Comparison of ENCODE assay signal across 12 mouse cellular contexts in the genomic region with DNA sequence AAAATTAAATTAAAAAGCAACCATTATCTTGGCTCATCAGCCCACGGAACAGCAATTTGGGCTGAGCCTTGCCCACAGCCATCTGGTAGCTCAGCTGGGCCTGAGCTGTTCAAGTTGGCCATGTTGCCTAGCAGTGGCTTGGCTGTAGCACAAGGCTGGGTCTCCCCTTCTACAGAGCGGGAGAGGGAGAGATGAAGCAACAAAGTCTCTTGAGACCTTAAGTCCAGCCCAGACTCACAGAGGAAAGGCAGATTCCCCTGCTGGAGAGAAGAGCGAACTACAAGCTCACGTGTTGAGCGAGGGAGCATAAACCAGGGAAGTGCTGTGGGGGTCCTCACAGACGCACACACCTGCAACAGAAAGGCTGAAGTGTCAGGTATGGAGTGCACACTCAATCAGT.
A peak's percentile ranks its signal among the peaks of the same experiment; 100 is the strongest.
DNase-seq lines count a peak whose midpoint lies in the region; ATAC-seq and TF ChIP-seq lines count a peak whose summit lies in the region.
"Had no signal": no experiment of that assay in that cellular context is flagged by ENCODE, and none has a peak within 500 bp of the region (broad histone marks: within the 10 kb centered on the region; RNA-seq: fewer than 3 reads in every experiment).

No protein-coding gene starts in this region.

- no peaks in the 10 kb centered on the region for H3K9me3 ChIP-seq in hindbrain, postnatal 0 days (ENCODE audit: low read length)
- H3K9me3 ChIP-seq in hindbrain, embryonic 12.5 days (replicated peaks): no peaks in the 10 kb centered on the region
- H3K9me3 ChIP-seq in E14TG2a.4 (ENCODE audit: low read length): no peaks in the 10 kb centered on the region
- H3K9me3 ChIP-seq: heart, embryonic 15.5 days; midbrain, embryonic 12.5 days had no signal

- peak; percentile 69 for TF ChIP-seq CTCF in hindbrain, postnatal 0 days (IDR thresholded peaks at IDR 0.05; ENCODE audit: low read depth)
- peak; percentile 59 for TF ChIP-seq CTCF in E14TG2a.4 (conservative IDR thresholded peaks at IDR 0.05; ENCODE audit: low read length)
- no peak for TF ChIP-seq CTCF in gastrocnemius, adult 2 months (IDR thresholded peaks at IDR 0.05)

- H3K4me3 ChIP-seq in hindbrain, postnatal 0 days (ENCODE audit: low read length): no peak overlapping the region
- no peak overlapping the region for H3K4me3 ChIP-seq in hindbrain, embryonic 12.5 days
- H3K4me3 ChIP-seq in E14TG2a.4 (replicated peaks; ENCODE audit: low read length): no peak overlapping the region
- H3K4me3 ChIP-seq in gastrocnemius, adult 2 months: no peak overlapping the region
- H3K4me3 ChIP-seq: erythroblast, embryonic 14.5 days; heart, embryonic 15.5 days; midbrain, embryonic 12.5 days had no signal

- no peak overlapping the region for H3K9ac ChIP-seq in hindbrain, postnatal 0 days (replicated peaks; ENCODE audit: low read length)
- no peak overlapping the region for H3K9ac ChIP-seq in hindbrain, embryonic 12.5 days
- H3K9ac ChIP-seq: heart, embryonic 15.5 days; midbrain, embryonic 12.5 days had no signal

- no peaks in the 10 kb centered on the region for H3K4me1 ChIP-seq in hindbrain, postnatal 0 days (ENCODE audit: insufficient read depth, low read length)
- peaks cover 12% of the 10 kb centered on the region for H3K4me1 ChIP-seq in hindbrain, embryonic 12.5 days
- H3K4me1 ChIP-seq in E14TG2a.4 (replicated peaks; ENCODE audit: low read depth, low read length): no peaks in the 10 kb centered on the region
- H3K4me1 ChIP-seq: heart, embryonic 15.5 days had no signal

- H3K4me2 ChIP-seq in hindbrain, postnatal 0 days (ENCODE audit: low read depth, low read length): no peak overlapping the region
- no peak overlapping the region for H3K4me2 ChIP-seq in hindbrain, embryonic 12.5 days (replicated peaks)
- H3K4me2 ChIP-seq: heart, embryonic 15.5 days; midbrain, embryonic 12.5 days had no signal

- no peaks in the 10 kb centered on the region for H3K27me3 ChIP-seq in hindbrain, postnatal 0 days (ENCODE audit: insufficient read depth, low read length)
- H3K27me3 ChIP-seq in hindbrain, embryonic 12.5 days: no peaks in the 10 kb centered on the region
- H3K27me3 ChIP-seq in E14TG2a.4 (ENCODE audit: insufficient read depth, low read length): no peaks in the 10 kb centered on the region
- H3K27me3 ChIP-seq: heart, embryonic 15.5 days; midbrain, embryonic 12.5 days had no signal

- H3K27ac ChIP-seq in hindbrain, postnatal 0 days: no peak overlapping the region
- no peak overlapping the region for H3K27ac ChIP-seq in hindbrain, embryonic 12.5 days
- H3K27ac ChIP-seq in gastrocnemius, adult 2 months: no peak overlapping the region
- H3K27ac ChIP-seq: heart, embryonic 15.5 days; midbrain, embryonic 12.5 days had no signal

- 72% methylated on average over 6 of the region's 6 CpGs for WGBS in hindbrain, postnatal 0 days
- WGBS in hindbrain, embryonic 12.5 days: 92% methylated on average over 6 of the region's 6 CpGs

- no peaks in the 10 kb centered on the region for H3K36me3 ChIP-seq in hindbrain, postnatal 0 days (ENCODE audit: insufficient read depth, low read length)
- no peaks in the 10 kb centered on the region for H3K36me3 ChIP-seq in hindbrain, embryonic 12.5 days
- no peaks in the 10 kb centered on the region for H3K36me3 ChIP-seq in E14TG2a.4 (ENCODE audit: insufficient read depth, low read length)
- H3K36me3 ChIP-seq: heart, embryonic 15.5 days; midbrain, embryonic 12.5 days had no signal

- ATAC-seq in hindbrain, postnatal 0 days: peak; percentile 91
- ATAC-seq in hindbrain, embryonic 12.5 days (ENCODE audit: low FRiP score): no peak

- intact Hi-C loops in gastrocnemius, adult 2 months (cut with DNase I): no loop called here

- DNase-seq in hindbrain, postnatal 0 days (ENCODE audit: low spot score): peak; percentile 71
- DNase-seq in ZHBTc4 (ENCODE audit: low read depth, low spot score): peak; percentile 79
- peak; percentile 4 for DNase-seq in induced T-regulatory cell, adult 2 months (ENCODE audit: low read depth)
- no peak for DNase-seq in c-Kit-positive CD71-positive TER-119-positive erythroid progenitor cells, embryonic 14.5 days (ENCODE audit: low spot score)
- no peak for DNase-seq in gastrocnemius, adult 2 months
- DNase-seq in right cerebral cortex, postnatal 25 days: no peak
- DNase-seq: kidney, postnatal 36 days had no signal

Comparison
In these comparisons a context has a peak if more than half of its experiments do, and no peak if none do; other contexts are left out.
1. DNase-seq: peak in hindbrain, postnatal 0 days (single experiment), ZHBTc4 (single experiment) and induced T-regulatory cell, adult 2 months (single experiment); none in c-Kit-positive CD71-positive TER-119-positive erythroid progenitor cells, embryonic 14.5 days (single experiment), gastrocnemius, adult 2 months (single experiment) and right cerebral cortex, postnatal 25 days (single experiment).